Mouse (Mus musculus) limb, embryonic 15.5 days (tissue): ENCODE results near the gene Bcor. TPM values are rescaled to one million over a fixed set of nuclear protein-coding genes. Genes with fewer than 3 reads are reported as not detected.

Experiments
- ATAC-seq: fragments of 200-750 bp; cut with Nextera tagmentation; 2 replicates; pipeline ENCODE4 v1.8.0; 2017; ENCODE audit warnings: low read depth, moderate TSS enrichment; ENCODE audit not compliant: insufficient number of reproducible peaks, low FRiP score, low TSS enrichment
- H3K27ac ChIP-seq: fragments of 300-500 bp; sonication (generic); 2 replicates; pipeline ENCODE4 v1.5.1; 2015; ENCODE audit warnings: moderate library complexity, mild to moderate bottlenecking, inconsistent platforms
- H3K27me3 ChIP-seq: fragments of 300-500 bp; sonication (generic); 2 replicates; pipeline ENCODE4 v1.6.1; 2015; ENCODE audit warnings: inconsistent platforms
- H3K36me3 ChIP-seq: fragments of 300-500 bp; sonication (generic); 2 replicates; pipeline ENCODE4 v1.6.1; 2015; ENCODE audit warnings: inconsistent platforms
- H3K4me1 ChIP-seq: fragments of 300-500 bp; sonication (generic); 2 replicates; pipeline ENCODE4 v1.6.1; 2015; ENCODE audit warnings: inconsistent platforms
- H3K4me2 ChIP-seq: fragments of 300-500 bp; sonication (generic); 2 replicates; pipeline ENCODE4 v1.6.1; 2015; ENCODE audit warnings: mild to moderate bottlenecking, inconsistent platforms
- H3K4me3 ChIP-seq: fragments of 300-500 bp; sonication (generic); 2 replicates; pipeline ENCODE4 v1.5.1; 2015; ENCODE audit warnings: mild to moderate bottlenecking, inconsistent platforms
- H3K9ac ChIP-seq: fragments of 300-500 bp; sonication (generic); 2 replicates; pipeline ENCODE4 v1.6.1; 2015; ENCODE audit warnings: inconsistent platforms
- H3K9me3 ChIP-seq: fragments of 300-500 bp; sonication (generic); 2 replicates; pipeline ENCODE4 v1.6.1; 2016; ENCODE audit warnings: inconsistent platforms
- WGBS: fragments of 180-500 bp; shearing (Covaris S2); methylation state at CpG from one replicate; pipeline ENCODE4 v1.1.7; 2015; 5-methylcytosine and 5-hydroxymethylcytosine counted together
- polyA plus RNA-seq: library from polyadenylated mRNA; unstranded; fragments of >200 nt; fragmentation: Nextera tagmentation; extraction: Ambion mirVana; gene quantifications from 2 replicates; pipeline ENCODE4 v1.2.1, GENCODE M21; 2015

Bcor gene
- polyA plus RNA-seq, 1 experiment from 2014 or later: 12.8 TPM

DNA sequence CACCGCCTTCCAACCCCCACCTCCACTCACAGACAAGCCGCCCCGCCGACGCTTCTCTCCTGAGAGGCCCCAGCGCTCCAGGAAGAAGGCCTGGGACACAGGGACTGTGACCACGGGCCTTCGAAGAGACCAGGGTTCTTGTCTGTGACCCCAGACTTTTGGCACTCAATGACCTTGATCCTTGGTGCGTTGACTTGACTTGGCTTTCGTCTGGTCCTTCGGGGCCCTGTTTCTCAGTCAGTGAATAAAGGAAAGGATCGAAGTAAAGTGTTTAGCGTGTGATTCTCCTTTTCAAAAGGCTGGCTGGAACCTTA, 71.2 kb downstream of the Bcor start:
- H3K36me3 ChIP-seq: no peaks in the 10 kb centered on the region
- H3K4me1 ChIP-seq: peaks cover 36% of the 10 kb centered on the region
- H3K9ac ChIP-seq: no peak overlapping the region
- no peaks in the 10 kb centered on the region for H3K9me3 ChIP-seq
- no peak for ATAC-seq
- peak overlapping the region; percentile 90 for H3K27ac ChIP-seq
- peak overlapping the region; percentile 81 for H3K4me2 ChIP-seq
- peak overlapping the region; percentile 52 for H3K4me3 ChIP-seq
- peaks cover 74% of the 10 kb centered on the region for H3K27me3 ChIP-seq
- 5% methylated on average over 12 of the region's 13 CpGs for WGBS

DNA sequence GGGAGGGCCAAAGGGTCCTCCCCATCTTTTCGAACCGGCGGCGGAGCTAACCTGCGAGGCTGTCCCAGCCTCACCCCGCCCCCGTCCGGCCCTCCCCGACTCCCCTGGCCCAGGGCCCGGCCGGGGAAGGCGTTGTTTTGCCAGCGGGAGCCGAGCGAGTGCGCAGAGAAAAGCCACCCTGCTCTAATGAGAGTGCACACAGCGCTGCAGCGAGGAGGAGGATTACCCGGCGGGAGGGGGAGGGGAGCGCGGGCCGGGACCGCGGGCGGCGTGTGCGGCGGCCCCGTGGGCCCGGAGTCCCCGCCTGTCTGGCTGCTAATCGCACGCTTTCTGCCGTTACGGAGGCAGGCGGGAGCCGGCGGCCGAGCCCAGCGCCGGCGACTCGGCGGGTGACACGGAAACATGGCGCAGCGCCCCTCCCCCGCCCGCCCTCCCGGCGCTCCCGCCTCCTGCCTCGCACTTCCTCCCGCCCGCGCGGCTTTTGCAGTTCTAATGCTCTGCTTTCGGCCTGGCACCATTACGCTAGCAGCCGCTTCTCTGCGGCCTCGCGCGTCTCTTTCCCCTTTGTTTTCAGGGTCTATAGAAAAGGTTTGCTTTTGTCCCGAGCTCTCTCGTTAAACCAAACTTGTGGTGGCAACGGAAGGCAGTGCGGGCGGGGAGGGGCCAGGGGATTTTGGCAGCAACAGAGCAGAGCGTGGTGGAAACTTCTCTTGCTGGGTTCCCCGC, 71.7 kb downstream of the Bcor start:
- under 1% methylated on average over 60 of the region's 72 CpGs for WGBS
- Histone ChIP-seq H3K36me3 (no peaks in the 10 kb centered on the region), H3K9ac (peak overlapping the region; percentile 26), H3K27ac (peak overlapping the region; percentile 90), H3K27me3 (peaks cover 74% of the 10 kb centered on the region), H3K4me1 (peaks cover 42% of the 10 kb centered on the region), H3K9me3 (no peaks in the 10 kb centered on the region), H3K4me3 (peak overlapping the region; percentile 52), H3K4me2 (peak overlapping the region; percentile 81)
- peak; percentile 54; the same call in 1 of the 2 replicates for ATAC-seq

DNA sequence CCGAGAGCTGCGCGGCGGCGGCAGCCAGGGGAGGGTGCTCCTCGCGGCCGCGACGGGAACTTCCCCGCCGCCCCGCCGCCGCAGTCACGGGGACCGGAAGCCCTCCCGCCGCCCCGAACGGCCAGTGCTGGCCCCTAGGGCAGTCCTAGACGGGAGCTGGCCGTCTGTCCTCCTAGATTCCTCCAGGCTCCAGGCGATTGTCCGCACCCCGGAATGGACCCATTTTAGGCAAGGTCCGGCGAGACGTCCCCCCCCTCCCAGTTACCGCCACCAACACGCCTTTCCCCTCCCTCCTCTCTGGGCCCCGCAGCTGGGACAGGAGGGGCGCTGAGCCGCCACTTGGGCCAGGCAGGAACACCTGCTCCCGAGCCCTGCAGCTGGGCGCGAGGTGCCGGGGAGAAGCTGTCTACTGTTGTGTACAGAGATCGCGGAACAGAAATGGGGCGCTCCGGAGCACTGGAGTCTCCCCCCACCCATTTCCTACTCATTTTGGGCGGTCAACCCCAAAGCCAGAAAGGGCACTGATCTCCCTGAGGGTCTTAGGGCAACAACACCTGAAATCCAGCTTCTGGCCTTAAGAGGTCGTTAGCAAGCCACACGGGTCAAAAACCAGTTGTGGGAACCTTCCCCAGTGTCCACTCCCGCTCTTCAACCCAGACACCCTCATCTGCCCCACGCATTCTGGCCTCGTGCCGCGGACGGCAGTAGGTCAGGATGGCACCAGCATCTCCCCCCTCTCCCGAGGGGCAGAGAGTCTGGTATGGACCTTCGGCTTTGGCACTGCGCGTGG, 72.4 kb downstream of the Bcor start:
- Histone ChIP-seq H3K36me3 (no peaks in the 10 kb centered on the region), H3K9ac (peak overlapping the region; percentile 35), H3K27me3 (peaks cover 76% of the 10 kb centered on the region), H3K27ac (peak overlapping the region; percentile 90), H3K9me3 (no peaks in the 10 kb centered on the region), H3K4me2 (peak overlapping the region; percentile 81), H3K4me3 (peak overlapping the region; percentile 52), H3K4me1 (peaks cover 49% of the 10 kb centered on the region)
- WGBS: 2% methylated on average over 45 of the region's 55 CpGs
- ATAC-seq: no peak

DNA sequence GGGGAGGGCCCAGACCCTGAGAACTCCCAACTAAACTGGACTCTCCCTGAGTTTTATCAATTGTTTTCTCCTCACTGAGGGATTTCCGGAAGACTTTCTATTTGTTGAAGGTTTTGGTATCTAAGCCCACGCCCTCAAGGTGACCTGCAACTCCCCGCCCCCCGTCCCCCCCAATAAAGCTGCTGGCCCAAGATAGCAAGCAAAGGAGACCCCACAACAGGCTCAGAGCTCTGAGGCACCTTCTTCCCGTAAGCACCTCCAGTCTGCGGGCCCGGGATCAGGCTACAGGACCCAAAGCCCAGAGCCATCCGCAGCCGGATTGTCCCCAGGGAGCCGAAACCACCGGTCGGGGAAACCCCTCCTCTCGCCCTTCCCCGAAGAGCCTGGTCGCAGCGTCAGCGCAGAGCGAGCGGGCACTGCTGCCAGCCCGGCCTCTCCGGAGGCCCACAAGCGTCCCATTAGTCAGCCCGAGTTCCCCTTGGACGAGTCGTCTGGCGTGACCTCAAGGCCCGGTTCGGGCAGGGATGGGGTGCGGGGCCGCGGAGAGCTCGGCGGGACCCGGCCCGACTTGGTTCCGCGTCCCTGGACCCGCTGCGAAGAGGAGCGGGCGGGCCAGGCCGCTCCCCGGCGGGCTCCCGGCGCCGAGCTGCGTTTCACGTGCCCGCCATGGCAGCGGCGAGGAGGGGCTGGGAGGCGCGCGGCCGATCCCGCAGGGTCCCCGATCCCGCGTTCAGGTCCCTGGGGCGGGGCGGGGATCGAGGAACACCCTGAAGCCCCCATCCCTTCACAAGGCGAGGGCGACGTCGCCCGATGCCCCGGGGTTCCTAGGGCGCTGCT, 73.3 kb downstream of the Bcor start:
- H3K9ac ChIP-seq: peak overlapping the region; percentile 35; the same call in 1 of the 2 replicates
- no peaks in the 10 kb centered on the region for H3K36me3 ChIP-seq
- 3% methylated on average over 64 of the region's 70 CpGs for WGBS
- peaks cover 78% of the 10 kb centered on the region for H3K27me3 ChIP-seq
- ATAC-seq: no peak
- no peaks in the 10 kb centered on the region for H3K9me3 ChIP-seq
- peak overlapping the region; percentile 52 for H3K4me3 ChIP-seq
- no peak overlapping the region for H3K27ac ChIP-seq
- peaks cover 50% of the 10 kb centered on the region for H3K4me1 ChIP-seq
- peak overlapping the region; percentile 81 for H3K4me2 ChIP-seq

DNA sequence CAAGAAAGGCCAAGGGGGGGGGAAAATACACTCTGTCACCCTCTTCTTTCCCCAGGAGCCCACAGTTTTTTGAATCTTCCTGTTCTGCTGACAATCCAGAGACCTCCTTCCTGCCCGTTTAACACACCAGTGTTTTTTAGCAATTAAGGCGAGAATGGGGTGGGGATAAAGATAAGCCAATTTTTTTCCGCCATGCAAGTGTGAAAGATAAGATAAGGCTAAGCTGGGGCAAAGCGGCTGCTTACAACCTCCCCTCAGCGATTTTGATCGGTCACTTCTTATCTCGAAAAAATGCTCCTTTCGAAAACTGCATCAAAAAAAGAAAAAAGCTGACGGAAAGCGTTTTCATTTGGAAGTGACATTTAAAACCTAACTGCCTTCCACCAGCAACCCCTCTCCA, 74.2 kb downstream of the Bcor start:
- no peak overlapping the region for H3K27ac ChIP-seq
- ATAC-seq: no peak
- H3K36me3 ChIP-seq: no peaks in the 10 kb centered on the region
- H3K27me3 ChIP-seq: peaks cover 79% of the 10 kb centered on the region
- H3K4me2 ChIP-seq: no peak overlapping the region
- H3K9me3 ChIP-seq: no peaks in the 10 kb centered on the region
- WGBS: 42% methylated on average over 10 of the region's 10 CpGs
- no peak overlapping the region for H3K4me3 ChIP-seq
- peaks cover 57% of the 10 kb centered on the region for H3K4me1 ChIP-seq
- no peak overlapping the region for H3K9ac ChIP-seq

DNA sequence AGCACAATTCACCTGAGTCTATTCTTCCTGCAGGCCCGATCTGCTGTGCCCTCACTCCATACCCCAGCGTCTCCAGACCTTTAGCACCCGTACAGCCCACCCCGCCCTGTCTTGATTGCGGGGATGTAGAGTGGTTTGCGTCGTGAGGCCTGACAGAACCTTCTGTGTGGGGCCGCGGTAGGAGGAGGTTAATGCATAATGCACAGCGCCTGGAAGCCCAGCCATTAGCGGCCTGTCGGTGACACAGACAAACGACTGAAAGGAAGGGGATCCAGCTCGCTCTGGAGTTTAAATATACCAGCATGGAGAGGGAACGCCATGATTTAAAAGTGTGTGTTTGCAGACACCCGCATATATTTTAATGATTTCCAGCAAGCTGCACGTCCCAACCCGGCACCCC, 74.9 kb downstream of the Bcor start:
- no peak overlapping the region for H3K27ac ChIP-seq
- peaks cover 79% of the 10 kb centered on the region for H3K27me3 ChIP-seq
- no peaks in the 10 kb centered on the region for H3K36me3 ChIP-seq
- H3K4me1 ChIP-seq: peaks cover 54% of the 10 kb centered on the region
- ATAC-seq: no peak
- no peak overlapping the region for H3K9ac ChIP-seq
- H3K4me3 ChIP-seq: no peak overlapping the region
- no peaks in the 10 kb centered on the region for H3K9me3 ChIP-seq
- WGBS: 28% methylated on average over 18 of the region's 18 CpGs
- no peak overlapping the region for H3K4me2 ChIP-seq

DNA sequence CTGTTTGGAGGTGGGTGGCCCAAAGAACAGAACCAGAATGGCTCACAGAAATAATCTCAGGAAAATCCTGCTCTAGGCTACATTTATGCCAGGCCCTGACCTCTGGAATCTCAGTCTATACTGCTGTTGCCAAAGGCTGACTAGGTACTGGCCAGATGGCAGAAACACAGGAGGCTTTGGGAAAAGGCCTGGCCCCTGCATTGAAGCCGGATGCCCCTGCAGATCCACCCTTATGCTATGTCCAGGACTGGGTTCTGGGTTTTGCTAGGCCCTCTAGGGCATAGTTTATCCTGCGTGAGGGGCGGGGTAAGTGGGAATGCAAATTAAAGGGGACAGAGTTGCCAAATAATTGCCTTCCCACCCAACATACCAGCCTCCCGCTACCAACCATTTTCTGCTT, 75.5 kb downstream of the Bcor start:
- no peak for ATAC-seq

DNA sequence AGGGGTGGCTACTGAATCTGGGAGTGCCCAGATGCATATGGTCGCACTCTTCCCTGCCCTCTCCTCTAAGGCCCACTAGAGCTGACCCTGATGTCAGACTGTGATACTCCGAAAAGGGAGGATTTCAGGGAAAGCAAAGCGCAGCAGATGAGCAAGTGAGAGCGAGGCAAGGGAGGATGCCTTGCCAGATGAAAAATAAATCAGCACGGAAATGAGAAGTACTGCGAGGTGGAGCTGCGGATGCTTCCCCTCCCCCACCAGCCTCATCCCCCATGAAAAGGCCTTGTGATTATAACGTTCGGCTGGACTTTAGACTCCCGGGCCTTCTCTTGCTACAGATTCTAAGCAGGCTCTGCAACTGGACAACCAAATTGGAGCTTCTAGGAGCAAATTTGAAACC, 76.5 kb downstream of the Bcor start:
- H3K4me1 ChIP-seq: peaks cover 39% of the 10 kb centered on the region
- no peak overlapping the region for H3K4me2 ChIP-seq
- H3K4me3 ChIP-seq: no peak overlapping the region
- H3K27me3 ChIP-seq: peaks cover 79% of the 10 kb centered on the region
- no peaks in the 10 kb centered on the region for H3K9me3 ChIP-seq
- 41% methylated on average over 10 of the region's 10 CpGs for WGBS
- H3K36me3 ChIP-seq: no peaks in the 10 kb centered on the region
- no peak overlapping the region for H3K9ac ChIP-seq
- no peak for ATAC-seq
- no peak overlapping the region for H3K27ac ChIP-seq

More for the DNA sequence above, 75.5 kb downstream of the Bcor start:
- Histone ChIP-seq H3K36me3 (no peaks in the 10 kb centered on the region), H3K4me3 (no peak overlapping the region), H3K9ac (no peak overlapping the region), H3K9me3 (no peaks in the 10 kb centered on the region), H3K4me1 (peaks cover 48% of the 10 kb centered on the region), H3K27me3 (peaks cover 79% of the 10 kb centered on the region), H3K4me2 (no peak overlapping the region), H3K27ac (no peak overlapping the region)
- 58% methylated on average over 4 of the region's 4 CpGs for WGBS

DNA sequence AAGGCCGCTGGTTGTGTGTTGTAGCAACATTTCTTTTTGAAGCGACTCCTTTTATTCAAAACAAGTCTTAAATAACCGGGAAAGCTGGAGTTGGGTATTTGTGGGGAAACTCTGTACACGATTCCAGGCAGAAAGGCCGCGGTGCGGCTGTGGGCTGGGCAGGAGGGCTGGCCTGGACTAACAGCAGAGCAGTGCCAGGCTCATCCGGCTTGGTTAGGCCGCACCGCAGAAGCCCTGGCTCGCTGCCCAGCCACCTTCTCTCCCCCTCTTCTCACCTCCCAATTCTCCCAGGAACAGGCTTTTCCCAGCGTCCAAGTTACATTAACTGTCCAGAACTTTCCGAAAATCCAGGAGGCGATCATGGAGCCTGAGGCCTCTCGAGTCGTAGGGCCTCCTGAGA, 77.4 kb downstream of the Bcor start:
- no peak for ATAC-seq
- Histone ChIP-seq H3K4me1 (peaks cover 35% of the 10 kb centered on the region), H3K36me3 (no peaks in the 10 kb centered on the region), H3K9ac (no peak overlapping the region), H3K27ac (no peak overlapping the region), H3K4me3 (no peak overlapping the region), H3K9me3 (no peaks in the 10 kb centered on the region), H3K4me2 (no peak overlapping the region), H3K27me3 (peaks cover 80% of the 10 kb centered on the region)
- 20% methylated on average over 16 of the region's 16 CpGs for WGBS

DNA sequence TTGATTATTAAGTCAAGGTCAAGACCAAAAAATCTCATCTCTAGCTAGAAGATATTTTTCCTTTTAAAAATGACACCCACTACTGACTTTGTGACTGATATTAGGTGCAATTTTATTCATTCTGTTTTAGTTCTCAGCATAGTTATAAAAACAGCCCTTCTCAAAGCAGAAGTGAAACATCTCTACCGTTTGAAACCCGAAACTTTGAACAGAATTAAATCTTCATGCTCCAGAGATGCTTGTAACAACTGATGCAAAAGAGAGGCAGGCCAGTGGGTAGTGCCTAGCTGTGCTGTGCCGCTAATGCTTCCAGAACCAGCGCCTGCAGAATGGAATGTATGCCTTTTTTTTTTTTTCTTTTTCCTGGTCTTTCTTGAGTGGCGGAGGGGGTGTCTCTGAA, 78.0 kb downstream of the Bcor start:
- 16% methylated on average over 5 of the region's 5 CpGs for WGBS
- no peak for ATAC-seq
- no peak overlapping the region for H3K27ac ChIP-seq
- H3K36me3 ChIP-seq: no peaks in the 10 kb centered on the region
- peaks cover 33% of the 10 kb centered on the region for H3K4me1 ChIP-seq
- H3K9ac ChIP-seq: no peak overlapping the region
- H3K4me2 ChIP-seq: no peak overlapping the region
- H3K27me3 ChIP-seq: peaks cover 80% of the 10 kb centered on the region
- no peak overlapping the region for H3K4me3 ChIP-seq
- H3K9me3 ChIP-seq: no peaks in the 10 kb centered on the region

DNA sequence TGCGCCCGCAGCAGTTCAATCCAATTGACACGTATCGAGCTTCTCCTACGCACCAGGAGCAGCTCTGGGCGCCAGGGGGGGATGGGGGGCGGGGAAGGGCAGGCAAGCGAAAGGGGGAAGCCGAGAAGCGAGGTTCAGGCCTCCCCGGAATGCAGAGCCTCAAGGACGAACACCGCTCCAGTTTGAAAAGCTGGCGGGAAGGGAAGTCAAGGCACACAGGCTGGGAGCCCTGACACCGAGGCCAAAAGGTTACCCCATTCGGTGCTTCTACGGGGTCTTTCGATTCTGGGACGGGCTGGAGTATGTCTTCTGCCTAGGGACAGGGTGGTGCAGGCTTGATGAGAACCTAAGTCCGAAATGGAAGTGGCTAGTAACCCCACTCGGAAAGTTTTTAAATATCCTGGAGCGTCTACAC, 78.4 kb downstream of the Bcor start:
- Histone ChIP-seq H3K4me1 (peaks cover 30% of the 10 kb centered on the region), H3K27me3 (peaks cover 80% of the 10 kb centered on the region), H3K4me3 (peak overlapping the region; percentile 58), H3K9ac (no peak overlapping the region), H3K36me3 (no peaks in the 10 kb centered on the region), H3K9me3 (no peaks in the 10 kb centered on the region), H3K4me2 (peak overlapping the region; percentile 73), H3K27ac (no peak overlapping the region)
- no peak for ATAC-seq
- 6% methylated on average over 22 of the region's 22 CpGs for WGBS
